ENCODE assay signal across 8 mouse cellular contexts in the genomic region with DNA sequence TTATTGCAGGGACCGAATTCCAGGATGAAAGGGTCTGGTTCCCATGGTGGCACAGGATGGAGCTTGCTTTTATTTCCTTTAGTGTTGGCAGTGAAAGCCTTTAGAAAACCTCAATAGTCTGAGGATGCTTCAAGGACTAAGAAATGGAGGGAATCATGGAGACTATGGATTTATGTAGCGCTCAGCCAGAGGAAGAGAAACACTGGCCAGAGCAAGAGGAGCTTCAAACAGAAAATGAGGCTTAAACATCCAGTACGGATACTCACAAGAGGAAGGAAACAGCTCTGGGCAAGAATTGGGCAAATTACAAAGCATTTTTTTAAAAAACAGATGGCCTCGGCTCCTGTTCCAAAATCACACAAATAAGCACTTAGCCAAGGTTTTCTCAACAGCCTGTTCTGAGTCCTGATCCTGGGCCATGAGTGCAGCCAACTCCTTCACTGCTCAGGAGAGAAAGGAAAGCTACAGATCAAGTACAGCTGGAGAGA.
DNase-seq lines count a peak whose midpoint lies in the region; ATAC-seq and TF ChIP-seq lines count a peak whose summit lies in the region.
"Had no signal": no experiment of that assay in that cellular context is flagged by ENCODE, and none has a peak within 500 bp of the region (broad histone marks: within the 10 kb centered on the region; RNA-seq: fewer than 3 reads in every experiment).

No protein-coding gene starts in this region.

- H3K36me3 ChIP-seq in neural tube, embryonic 13.5 days: no peaks in the 10 kb centered on the region

- no peak overlapping the region for H3K4me2 ChIP-seq in neural tube, embryonic 13.5 days

- no peaks in the 10 kb centered on the region for H3K9me3 ChIP-seq in neural tube, embryonic 13.5 days

- H3K4me3 ChIP-seq in lung, adult 2 months (replicated peaks; ENCODE audit: extremely low read depth, low read depth, low read length): no peak overlapping the region
- H3K4me3 ChIP-seq in neural tube, embryonic 13.5 days: no peak overlapping the region
- H3K4me3 ChIP-seq: heart, adult 2 months had no signal

- peak overlapping the region; percentile 9; the same call in 1 of the 2 replicates for H3K27ac ChIP-seq in neural tube, embryonic 13.5 days (replicated peaks)
- H3K27ac ChIP-seq: heart, adult 2 months had no signal

- WGBS in lung, adult 2 months: 52% methylated on average over 4 of the region's 4 CpGs
- WGBS in neural tube, embryonic 13.5 days: 49% methylated on average over 4 of the region's 4 CpGs

- TF ChIP-seq CTCF in lung, adult 2 months (IDR thresholded peaks at IDR 0.05; ENCODE audit: insufficient read depth, low read length): no peak

- H3K4me1 ChIP-seq in lung, adult 2 months (ENCODE audit: control insufficient read depth, insufficient read depth, low read length): no peaks in the 10 kb centered on the region
- peaks cover 5% of the 10 kb centered on the region; the same call in 1 of the 2 replicates for H3K4me1 ChIP-seq in neural tube, embryonic 13.5 days (replicated peaks)

- TF ChIP-seq POLR2A in lung, adult 2 months (IDR thresholded peaks at IDR 0.05; ENCODE audit: borderline replicate concordance, extremely low read depth, low read depth, low read length): no peak

- H3K9ac ChIP-seq in neural tube, embryonic 13.5 days: no peak overlapping the region

- no peaks in the 10 kb centered on the region for H3K27me3 ChIP-seq in neural tube, embryonic 13.5 days

- intact Hi-C loops in heart, postnatal 25 days (cut with DNase I): no loop called here

- ATAC-seq in neural tube, embryonic 13.5 days (ENCODE audit: low read depth): no peak

- peak; percentile 1 for DNase-seq in lung, postnatal 10 days
- DNase-seq in lung, adult 2 months: no peak
- peak; percentile 22 to 55 for DNase-seq in cerebellum, postnatal 14 days
- peak; percentile 3 for DNase-seq in heart, postnatal 25 days (ENCODE audit: low spot score)
- no peak for DNase-seq in embryo, embryonic 10 days (ENCODE audit: low spot score)
- no peak for DNase-seq in kidney, postnatal 10 days

Comparison
In these comparisons a context has a peak if more than half of its experiments do, and no peak if none do; other contexts are left out.
1. DNase-seq: peak in lung, postnatal 10 days (single experiment), cerebellum, postnatal 14 days (2 of 2) and heart, postnatal 25 days (single experiment); none in lung, adult 2 months (single experiment), embryo, embryonic 10 days (single experiment) and kidney, postnatal 10 days (single experiment).